Mouse (Mus musculus) heart, embryonic 12.5 days (tissue): Measurements from ENCODE around the gene Slc39a7. TPM values are rescaled to one million over a fixed set of nuclear protein-coding genes. Genes with fewer than 3 reads are reported as not detected.
A peak's percentile ranks its signal among the peaks of the same experiment; 100 is the strongest.

Source experiments
- ATAC-seq: fragments of 200-750 bp; cut with Nextera tagmentation; 2 replicates; pipeline ENCODE4 v1.8.0; 2017; ENCODE audit warnings: moderate TSS enrichment, moderate library complexity; ENCODE audit not compliant: insufficient number of reproducible peaks, low FRiP score
- H3K27ac ChIP-seq: fragments of 300-500 bp; sonication (generic); 2 replicates; pipeline ENCODE4 v1.5.1; 2016; ENCODE audit warnings: mild to moderate bottlenecking, moderate library complexity; ENCODE audit not compliant: poor library complexity, severe bottlenecking
- H3K27me3 ChIP-seq: fragments of 300-500 bp; sonication (generic); replicated peaks from 2 replicates; pipeline ENCODE4 v1.6.1; 2016; ENCODE audit warnings: mild to moderate bottlenecking, moderate library complexity
- H3K36me3 ChIP-seq: fragments of 300-500 bp; sonication (generic); 2 replicates; pipeline ENCODE4 v1.6.1; 2016; ENCODE audit warnings: mild to moderate bottlenecking, moderate library complexity
- H3K4me1 ChIP-seq: fragments of 300-500 bp; sonication (generic); replicated peaks from 2 replicates; pipeline ENCODE4 v1.6.1; 2016; ENCODE audit warnings: mild to moderate bottlenecking
- H3K4me2 ChIP-seq: fragments of 300-500 bp; sonication (generic); 2 replicates; pipeline ENCODE4 v1.6.1; 2016; ENCODE audit warnings: mild to moderate bottlenecking, moderate library complexity
- H3K4me3 ChIP-seq: fragments of 300-500 bp; sonication (generic); 2 replicates; pipeline ENCODE4 v1.5.1; 2016; ENCODE audit warnings: mild to moderate bottlenecking
- H3K9ac ChIP-seq: fragments of 300-500 bp; sonication (generic); 2 replicates; pipeline ENCODE4 v1.6.1; 2016; ENCODE audit warnings: mild to moderate bottlenecking, moderate library complexity
- H3K9me3 ChIP-seq: fragments of 300-500 bp; sonication (generic); replicated peaks from 2 replicates; pipeline ENCODE4 v1.6.1; 2016; ENCODE audit warnings: mild to moderate bottlenecking, moderate library complexity
- WGBS: fragments of 180-500 bp; shearing (Covaris S2); methylation state at CpG from one replicate; pipeline ENCODE4 v1.1.7; 2016; 5-methylcytosine and 5-hydroxymethylcytosine counted together
- polyA plus RNA-seq: library from polyadenylated mRNA; unstranded; fragments of >200 nt; fragmentation: Nextera tagmentation; extraction: Ambion mirVana; gene quantifications from 2 replicates; pipeline ENCODE4 v1.2.1, GENCODE M21; 2016

The Slc39a7 gene
- 128 and 130 TPM in 2 replicates for polyA plus RNA-seq

GRCm38 (mm10) chr17:34031465-34032173, at the start of gene Slc39a7, which contains the start of gene Rxrb:
Slc39a7 (minus strand) TSS chr17:34031682.
Rxrb (plus strand) TSS chr17:34031812.
- H3K4me1 ChIP-seq = peaks cover 54% of the 10 kb centered on the region
- WGBS = under 1% methylated on average over 77 of the region's 88 CpGs
- no peaks in the 10 kb centered on the region for H3K9me3 ChIP-seq
- H3K4me3 ChIP-seq = peak within 1 kb of the TSS; percentile 92
- peak; percentile 83 for ATAC-seq
- no peaks in the 10 kb centered on the region for H3K27me3 ChIP-seq
- H3K27ac ChIP-seq = peak within 1 kb of the TSS; percentile 94
- peaks cover 49% of the 10 kb centered on the region for H3K36me3 ChIP-seq
- H3K4me2 ChIP-seq = peak within 1 kb of the TSS; percentile 92
- peak within 1 kb of the TSS; percentile 94 for H3K9ac ChIP-seq

GRCm38 (mm10) chr17:34079621-34080020, 48.1 kb upstream of the Slc39a7 start:
- H3K4me1 ChIP-seq = peaks cover 7% of the 10 kb centered on the region; the same call in 1 of the 2 replicates
- H3K27me3 ChIP-seq = peaks cover 45% of the 10 kb centered on the region
- H3K4me3 ChIP-seq = no peak overlapping the region
- no peak overlapping the region for H3K9ac ChIP-seq
- no peak overlapping the region for H3K27ac ChIP-seq
- no peaks in the 10 kb centered on the region for H3K9me3 ChIP-seq
- H3K4me2 ChIP-seq = no peak overlapping the region
- peak; percentile 52; the same call in 1 of the 2 replicates for ATAC-seq
- no peaks in the 10 kb centered on the region for H3K36me3 ChIP-seq
- 23% methylated on average over 5 of the region's 5 CpGs for WGBS

- Histone ChIP-seq H3K4me2 (no peak overlapping the region), H3K4me3 (no peak overlapping the region), H3K9ac (no peak overlapping the region), H3K36me3 (no peaks in the 10 kb centered on the region), H3K27ac (no peak overlapping the region), H3K4me1 (peaks cover 7% of the 10 kb centered on the region; the same call in 1 of the 2 replicates), H3K9me3 (no peaks in the 10 kb centered on the region), H3K27me3 (peaks cover 43% of the 10 kb centered on the region)
- no peak for ATAC-seq
- 84% methylated on average over 11 of the region's 11 CpGs for WGBS
These were observed 47.5 kb upstream of the Slc39a7 start for GRCm38 (mm10) chr17:34079002-34079401.

GRCm38 (mm10) chr17:34078148-34078547, 46.7 kb upstream of the Slc39a7 start:
- Histone ChIP-seq H3K36me3 (no peaks in the 10 kb centered on the region), H3K4me1 (peaks cover 7% of the 10 kb centered on the region; the same call in 1 of the 2 replicates), H3K27ac (no peak overlapping the region), H3K4me3 (no peak overlapping the region), H3K9me3 (no peaks in the 10 kb centered on the region), H3K9ac (no peak overlapping the region), H3K27me3 (peaks cover 47% of the 10 kb centered on the region), H3K4me2 (no peak overlapping the region)
- 57% methylated on average over 4 of the region's 4 CpGs for WGBS
- no peak for ATAC-seq

- H3K9ac ChIP-seq = no peak overlapping the region
- H3K9me3 ChIP-seq = no peaks in the 10 kb centered on the region
- H3K27me3 ChIP-seq = peaks cover 43% of the 10 kb centered on the region
- no peak overlapping the region for H3K4me2 ChIP-seq
- H3K36me3 ChIP-seq = no peaks in the 10 kb centered on the region
- peaks cover 7% of the 10 kb centered on the region; the same call in 1 of the 2 replicates for H3K4me1 ChIP-seq
- H3K4me3 ChIP-seq = no peak overlapping the region
- no peak overlapping the region for H3K27ac ChIP-seq
- under 1% methylated on average over 9 of the region's 9 CpGs for WGBS
- ATAC-seq = no peak
These were observed 46.1 kb upstream of the Slc39a7 start for GRCm38 (mm10) chr17:34077549-34077948.

GRCm38 (mm10) chr17:34075271-34075670, 43.8 kb upstream of the Slc39a7 start:
- no peak overlapping the region for H3K27ac ChIP-seq
- ATAC-seq = no peak
- no peaks in the 10 kb centered on the region for H3K36me3 ChIP-seq
- no peak overlapping the region for H3K9ac ChIP-seq
- no peak overlapping the region for H3K4me3 ChIP-seq
- 37% methylated on average over 7 of the region's 7 CpGs for WGBS
- peaks cover 7% of the 10 kb centered on the region; the same call in 1 of the 2 replicates for H3K4me1 ChIP-seq
- no peak overlapping the region for H3K4me2 ChIP-seq
- peaks cover 36% of the 10 kb centered on the region for H3K27me3 ChIP-seq
- no peaks in the 10 kb centered on the region for H3K9me3 ChIP-seq

- no peaks in the 10 kb centered on the region for H3K9me3 ChIP-seq
- no peak overlapping the region for H3K9ac ChIP-seq
- no peaks in the 10 kb centered on the region for H3K36me3 ChIP-seq
- ATAC-seq = no peak
- H3K27ac ChIP-seq = no peak overlapping the region
- H3K4me3 ChIP-seq = no peak overlapping the region
- peaks cover 32% of the 10 kb centered on the region for H3K27me3 ChIP-seq
- peaks cover 7% of the 10 kb centered on the region; the same call in 1 of the 2 replicates for H3K4me1 ChIP-seq
- 68% methylated on average over 5 of the region's 5 CpGs for WGBS
- no peak overlapping the region for H3K4me2 ChIP-seq
These were observed 40.6 kb upstream of the Slc39a7 start for GRCm38 (mm10) chr17:34072091-34072490.

GRCm38 (mm10) chr17:34068864-34069263, 37.4 kb upstream of the Slc39a7 start:
- H3K27me3 ChIP-seq = peaks cover 26% of the 10 kb centered on the region; the same call in 1 of the 2 replicates
- ATAC-seq = no peak
- no peak overlapping the region for H3K4me3 ChIP-seq
- no peak overlapping the region for H3K4me2 ChIP-seq
- no peak overlapping the region for H3K27ac ChIP-seq
- 51% methylated on average over 3 of the region's 3 CpGs for WGBS
- no peaks in the 10 kb centered on the region for H3K9me3 ChIP-seq
- H3K9ac ChIP-seq = no peak overlapping the region
- no peaks in the 10 kb centered on the region for H3K4me1 ChIP-seq
- H3K36me3 ChIP-seq = no peaks in the 10 kb centered on the region

- no peak overlapping the region for H3K27ac ChIP-seq
- no peak for ATAC-seq
- no peak overlapping the region for H3K9ac ChIP-seq
- no peaks in the 10 kb centered on the region for H3K9me3 ChIP-seq
- no peaks in the 10 kb centered on the region for H3K4me1 ChIP-seq
- H3K36me3 ChIP-seq = no peaks in the 10 kb centered on the region
- 62% methylated on average over 7 of the region's 7 CpGs for WGBS
- no peak overlapping the region for H3K4me2 ChIP-seq
- H3K27me3 ChIP-seq = peaks cover 8% of the 10 kb centered on the region
- H3K4me3 ChIP-seq = no peak overlapping the region
These were observed 25.7 kb upstream of the Slc39a7 start for GRCm38 (mm10) chr17:34057224-34057623.

GRCm38 (mm10) chr17:34047404-34048050, 16.0 kb upstream of the Slc39a7 start:
- no peaks in the 10 kb centered on the region for H3K36me3 ChIP-seq
- no peaks in the 10 kb centered on the region for H3K4me1 ChIP-seq
- H3K27ac ChIP-seq = no peak overlapping the region
- no peak for ATAC-seq
- no peak overlapping the region for H3K4me2 ChIP-seq
- no peak overlapping the region for H3K4me3 ChIP-seq
- WGBS = 88% methylated on average over 5 of the region's 5 CpGs
- H3K27me3 ChIP-seq = peaks cover 25% of the 10 kb centered on the region
- peaks cover 15% of the 10 kb centered on the region for H3K9me3 ChIP-seq
- H3K9ac ChIP-seq = no peak overlapping the region

- H3K4me1 ChIP-seq = no peaks in the 10 kb centered on the region
- H3K27ac ChIP-seq = no peak overlapping the region
- 76% methylated on average over 14 of the region's 14 CpGs for WGBS
These were observed 14.5 kb upstream of the Slc39a7 start for GRCm38 (mm10) chr17:34045941-34046340.

More at GRCm38 (mm10) chr17:34045941-34046340, 14.5 kb upstream of the Slc39a7 start:
- Histone ChIP-seq H3K36me3 (no peaks in the 10 kb centered on the region), H3K4me2 (no peak overlapping the region), H3K27me3 (peaks cover 36% of the 10 kb centered on the region), H3K9ac (no peak overlapping the region), H3K9me3 (peaks cover 15% of the 10 kb centered on the region), H3K4me3 (no peak overlapping the region)
- ATAC-seq = no peak
